Mouse (Mus musculus) intestine, embryonic 14.5 days (tissue): ENCODE data around the gene Zpbp. TPM values are rescaled to one million over a fixed set of nuclear protein-coding genes. Genes with fewer than 3 reads are reported as not detected.
A peak's percentile ranks its signal among the peaks of the same experiment; 100 is the strongest.

ENCODE experiments used
- ATAC-seq: fragments of 200-750 bp; cut with Nextera tagmentation; replicated peaks from 2 replicates; pipeline ENCODE4 v1.8.0; 2017; ENCODE audit warnings: low read depth, moderate number of reproducible peaks, moderate TSS enrichment, moderate library complexity; ENCODE audit not compliant: low FRiP score, low TSS enrichment
- DNase-seq: peaks from one replicate; pipeline ENCODE4 v3.0.0-alpha.2; 2018; ENCODE audit warnings: low spot score
- H3K27ac ChIP-seq: fragments of 300-500 bp; sonication (generic); 2 replicates; pipeline ENCODE4 v1.5.1; 2014; ENCODE audit warnings: low read depth, mild to moderate bottlenecking, control low read depth
- H3K27me3 ChIP-seq: fragments of 300-500 bp; sonication (generic); replicated peaks from 2 replicates; pipeline ENCODE4 v1.6.1; 2014; ENCODE audit warnings: low read length, control low read depth; ENCODE audit not compliant: control insufficient read depth, insufficient read depth
- H3K36me3 ChIP-seq: fragments of 300-500 bp; sonication (generic); 2 replicates; pipeline ENCODE4 v1.6.1; 2014; ENCODE audit warnings: low read length, control low read depth; ENCODE audit not compliant: control insufficient read depth, insufficient read depth
- H3K4me1 ChIP-seq: fragments of 300-500 bp; sonication (generic); replicated peaks from 2 replicates; pipeline ENCODE4 v1.6.1; 2014; ENCODE audit warnings: low read length, control low read depth, mixed read lengths; ENCODE audit not compliant: control insufficient read depth, insufficient read depth
- H3K4me2 ChIP-seq: fragments of 300-500 bp; sonication (generic); 2 replicates; pipeline ENCODE4 v1.6.1; 2014; ENCODE audit warnings: low read length
- H3K4me3 ChIP-seq: fragments of 300-500 bp; sonication (generic); 2 replicates; pipeline ENCODE4 v1.5.1; 2014; ENCODE audit warnings: low read depth, low read length, control low read depth, mixed read lengths
- H3K9ac ChIP-seq: fragments of 300-500 bp; sonication (generic); 2 replicates; pipeline ENCODE4 v1.6.1; 2014; ENCODE audit warnings: mild to moderate bottlenecking, low read length
- H3K9me3 ChIP-seq: fragments of 300-500 bp; sonication (generic); 2 replicates; pipeline ENCODE4 v1.6.1; 2016; ENCODE audit warnings: low read length, control low read depth; ENCODE audit not compliant: control insufficient read depth
- WGBS: fragments of 180-500 bp; shearing (Covaris S2); extraction: QIAGEN DNeasy Blood & Tissue Kit; methylation state at CpG from one replicate; pipeline ENCODE4 v1.1.7; 2014; 5-methylcytosine and 5-hydroxymethylcytosine counted together
- polyA plus RNA-seq: library from polyadenylated mRNA; unstranded; fragments of >200 nt; fragmentation: Nextera tagmentation; extraction: Ambion mirVana; gene quantifications from 2 replicates; pipeline ENCODE4 v1.2.1, GENCODE M21; 2014

Gene Zpbp
- polyA plus RNA-seq = 0.78 and 0.99 TPM in 2 replicates

GRCm38 (mm10) chr11:11461635-11462560 lies at the start of gene Zpbp, which contains the start of gene Spata48:
TSS of gene Zpbp (minus strand) at chr11:11462408.
TSS of gene Spata48 (plus strand) at chr11:11462094.
- DNase-seq = peak; percentile 95
- H3K9ac ChIP-seq = peak within 1 kb of the TSS; percentile 62
- no peaks in the 10 kb centered on the region for H3K9me3 ChIP-seq
- H3K36me3 ChIP-seq = no peaks in the 10 kb centered on the region
- H3K4me1 ChIP-seq = 0 out of 2 replicates have a peak, but pooled peaks cover 3% of the 10 kb centered on the region
- ATAC-seq = peak; percentile 97
- peak within 1 kb of the TSS; percentile 53 for H3K4me3 ChIP-seq
- H3K27me3 ChIP-seq = no peaks in the 10 kb centered on the region
- peak within 1 kb of the TSS; percentile 69 for H3K27ac ChIP-seq
- peak within 1 kb of the TSS; percentile 89 for H3K4me2 ChIP-seq
- 2% methylated on average over 66 of the region's 66 CpGs for WGBS

DNA sequence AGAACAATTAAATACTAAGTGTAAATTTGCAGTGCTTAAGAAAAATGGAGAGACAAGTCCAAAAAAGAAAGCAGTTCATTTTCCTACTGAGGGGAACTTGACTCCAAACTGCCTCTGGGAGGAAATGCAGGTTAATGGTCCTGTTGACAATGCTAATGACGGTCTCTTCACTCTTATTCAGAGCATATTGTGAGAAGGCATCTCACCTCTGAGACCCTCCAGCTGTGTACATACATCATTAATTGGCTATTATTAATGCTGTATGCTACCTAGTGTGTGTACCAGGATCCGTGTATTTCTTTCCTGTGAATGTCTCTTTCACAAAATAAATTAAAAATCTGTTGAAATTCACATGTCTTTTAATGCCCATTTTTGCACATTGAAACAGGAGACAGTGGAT lies 47.2 kb upstream of the Zpbp start:
- H3K36me3 ChIP-seq = no peaks in the 10 kb centered on the region
- no peak overlapping the region for H3K4me2 ChIP-seq
- DNase-seq (no peak), ATAC-seq (no peak)
- no peak overlapping the region for H3K4me3 ChIP-seq
- 73% methylated on average over 2 of the region's 2 CpGs for WGBS
- no peak overlapping the region for H3K27ac ChIP-seq
- no peaks in the 10 kb centered on the region for H3K9me3 ChIP-seq
- no peaks in the 10 kb centered on the region for H3K4me1 ChIP-seq
- H3K27me3 ChIP-seq = no peaks in the 10 kb centered on the region
- no peak overlapping the region for H3K9ac ChIP-seq

GRCm38 (mm10) chr11:11506187-11506586 lies 44.0 kb upstream of the Zpbp start:
- no peak overlapping the region for H3K4me3 ChIP-seq
- H3K36me3 ChIP-seq = no peaks in the 10 kb centered on the region
- DNase-seq = no peak
- no peak overlapping the region for H3K9ac ChIP-seq
- no peaks in the 10 kb centered on the region for H3K4me1 ChIP-seq
- WGBS = 84% methylated on average over 2 of the region's 2 CpGs
- no peak overlapping the region for H3K27ac ChIP-seq
- H3K9me3 ChIP-seq = no peaks in the 10 kb centered on the region
- no peak for ATAC-seq
- H3K4me2 ChIP-seq = no peak overlapping the region
- no peaks in the 10 kb centered on the region for H3K27me3 ChIP-seq

DNA sequence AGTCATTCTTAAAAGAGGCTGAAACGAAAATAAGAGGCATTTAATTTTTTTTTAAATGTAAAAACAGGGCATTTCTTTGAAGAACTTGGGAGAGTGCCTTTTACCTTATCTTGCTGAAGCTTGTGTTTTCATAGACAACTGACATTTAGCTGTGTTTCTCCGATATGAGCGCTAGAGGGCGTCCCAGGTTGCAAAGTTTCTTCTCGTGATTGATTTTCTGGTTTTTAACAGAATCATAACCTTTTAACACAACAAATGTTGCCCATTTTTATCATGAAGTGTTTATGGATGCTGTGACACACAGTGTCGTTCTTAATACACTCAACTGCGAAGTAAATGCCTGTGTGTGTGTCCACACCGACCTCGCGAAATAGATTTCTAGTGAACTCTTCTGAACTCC lies 37.7 kb upstream of the Zpbp start:
- WGBS = 20% methylated on average over 10 of the region's 10 CpGs
- Histone ChIP-seq H3K9ac (no peak overlapping the region), H3K9me3 (no peaks in the 10 kb centered on the region), H3K4me1 (no peaks in the 10 kb centered on the region), H3K27me3 (no peaks in the 10 kb centered on the region), H3K27ac (no peak overlapping the region), H3K4me3 (no peak overlapping the region), H3K36me3 (no peaks in the 10 kb centered on the region), H3K4me2 (no peak overlapping the region)
- no peak for DNase-seq
- no peak for ATAC-seq

- no peak overlapping the region for H3K9ac ChIP-seq
- 93% methylated on average over 2 of the region's 2 CpGs for WGBS
- no peaks in the 10 kb centered on the region for H3K4me1 ChIP-seq
- ATAC-seq (no peak), DNase-seq (no peak)
- H3K9me3 ChIP-seq = no peaks in the 10 kb centered on the region
- H3K4me3 ChIP-seq = no peak overlapping the region
- H3K4me2 ChIP-seq = no peak overlapping the region
- H3K27me3 ChIP-seq = no peaks in the 10 kb centered on the region
- no peaks in the 10 kb centered on the region for H3K36me3 ChIP-seq
- no peak overlapping the region for H3K27ac ChIP-seq
Measured at GRCm38 (mm10) chr11:11495697-11496096, 33.5 kb upstream of the Zpbp start.

DNA sequence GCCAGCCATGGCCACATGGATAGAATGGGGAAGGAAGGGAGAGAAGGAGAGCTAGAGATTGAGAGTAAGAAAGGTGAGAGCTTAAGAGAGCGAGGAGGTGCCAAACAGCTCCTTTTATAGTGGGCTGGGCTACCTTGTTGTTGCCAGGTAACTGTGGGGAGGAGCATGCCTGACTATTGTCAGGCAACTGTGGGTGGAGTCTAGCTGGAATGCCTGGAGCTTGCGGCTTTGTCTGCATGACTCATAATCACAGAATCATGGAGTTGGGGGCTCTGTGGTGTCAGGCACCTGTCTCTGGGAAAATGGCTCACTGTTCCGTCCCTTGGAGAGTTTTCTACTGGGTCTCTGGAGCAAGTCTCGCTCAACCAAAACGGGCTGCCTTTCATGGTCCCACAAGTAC lies 29.8 kb upstream of the Zpbp start:
- Histone ChIP-seq H3K4me2 (no peak overlapping the region), H3K4me1 (no peaks in the 10 kb centered on the region), H3K9ac (no peak overlapping the region), H3K9me3 (no peaks in the 10 kb centered on the region), H3K4me3 (no peak overlapping the region), H3K27ac (no peak overlapping the region), H3K36me3 (no peaks in the 10 kb centered on the region), H3K27me3 (no peaks in the 10 kb centered on the region)
- no peak for DNase-seq
- WGBS = 67% methylated on average over 5 of the region's 5 CpGs
- no peak for ATAC-seq

DNA sequence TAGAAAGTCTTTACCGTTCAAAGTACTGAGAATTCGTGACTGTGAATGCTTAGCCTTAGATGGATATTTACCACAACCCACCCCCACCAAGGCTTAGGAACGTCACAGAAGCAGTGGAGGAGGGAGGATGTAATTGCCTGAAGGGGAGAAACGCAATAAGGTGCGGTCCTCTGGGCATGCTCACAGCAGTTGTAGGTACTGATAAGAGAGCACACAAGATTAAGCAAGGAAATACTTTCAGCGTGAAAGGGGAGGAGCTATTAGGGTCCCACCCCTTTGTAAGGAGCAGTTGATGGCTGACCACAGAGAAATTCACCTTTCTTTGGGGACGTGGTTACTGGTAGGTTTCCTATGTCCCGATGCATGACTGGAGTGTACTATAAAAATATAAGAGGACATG lies 22.2 kb upstream of the Zpbp start:
- Histone ChIP-seq H3K4me1 (no peaks in the 10 kb centered on the region), H3K4me3 (no peak overlapping the region), H3K27me3 (no peaks in the 10 kb centered on the region), H3K27ac (no peak overlapping the region), H3K36me3 (no peaks in the 10 kb centered on the region), H3K9ac (no peak overlapping the region), H3K4me2 (no peak overlapping the region), H3K9me3 (no peaks in the 10 kb centered on the region)
- ATAC-seq (no peak), DNase-seq (no peak)
- WGBS = 44% methylated on average over 8 of the region's 8 CpGs

GRCm38 (mm10) chr11:11468924-11469323 lies 6.7 kb upstream of the Zpbp start:
- Histone ChIP-seq H3K4me1 (no peaks in the 10 kb centered on the region), H3K27ac (no peak overlapping the region), H3K9ac (no peak overlapping the region), H3K36me3 (no peaks in the 10 kb centered on the region), H3K27me3 (no peaks in the 10 kb centered on the region), H3K4me3 (no peak overlapping the region), H3K4me2 (no peak overlapping the region), H3K9me3 (no peaks in the 10 kb centered on the region)
- ATAC-seq (no peak), DNase-seq (no peak)

DNA sequence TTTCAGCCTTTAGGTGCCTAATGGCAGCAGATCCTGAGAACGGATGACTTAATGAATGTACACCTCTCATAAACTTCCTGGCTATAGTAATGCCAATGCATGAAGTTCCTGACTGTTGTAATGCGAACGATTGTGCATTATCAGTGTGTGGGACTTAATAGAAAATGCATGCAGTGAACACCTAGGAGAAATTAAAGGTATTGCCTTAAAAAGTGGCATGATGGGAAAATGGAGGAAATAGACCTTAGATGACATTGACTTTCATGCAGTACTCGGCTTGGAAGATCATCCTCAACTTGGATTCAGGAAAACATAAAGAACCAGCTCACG lies 318 bp upstream of the Zpbp start:
- H3K36me3 ChIP-seq = no peaks in the 10 kb centered on the region
- ATAC-seq (no peak), DNase-seq (no peak)
- 77% methylated on average over 5 of the region's 5 CpGs for WGBS
- no peaks in the 10 kb centered on the region for H3K27me3 ChIP-seq
- no peaks in the 10 kb centered on the region for H3K9me3 ChIP-seq
- peak overlapping the region; percentile 89 for H3K4me2 ChIP-seq
- peak overlapping the region; percentile 69; the same call in 1 of the 2 replicates for H3K27ac ChIP-seq
- H3K4me1 ChIP-seq = 0 out of 2 replicates have a peak, but pooled peaks cover 3% of the 10 kb centered on the region
- peak overlapping the region; percentile 53 for H3K4me3 ChIP-seq
- H3K9ac ChIP-seq = peak overlapping the region; percentile 62
